Mouse (Mus musculus) heart, postnatal 0 days (tissue): ENCODE data around the gene Sh3gl1. TPM values are rescaled to one million over a fixed set of nuclear protein-coding genes. Genes with fewer than 3 reads are reported as not detected.

Experiments
- ATAC-seq: fragments of 200-750 bp; cut with Nextera tagmentation; 2 replicates; pipeline ENCODE4 v1.8.0; 2017; ENCODE audit warnings: low read depth, moderate number of reproducible peaks, moderate library complexity; ENCODE audit not compliant: insufficient read depth
- DNase-seq: peaks from one replicate; pipeline ENCODE4 v3.0.0-alpha.2; 2016; ENCODE audit warnings: low spot score
- H3K27ac ChIP-seq: fragments of 300-500 bp; sonication (generic); 2 replicates; pipeline ENCODE4 v1.5.1; 2014; ENCODE audit warnings: low read depth, mild to moderate bottlenecking
- H3K27me3 ChIP-seq: fragments of 300-500 bp; sonication (generic); 2 replicates; pipeline ENCODE4 v1.6.1; 2014; ENCODE audit warnings: low read length, mixed read lengths; ENCODE audit not compliant: control insufficient read depth, insufficient read depth
- H3K36me3 ChIP-seq: fragments of 300-500 bp; sonication (generic); replicated peaks from 2 replicates; pipeline ENCODE4 v1.6.1; 2014; ENCODE audit warnings: low read length, mixed read lengths; ENCODE audit not compliant: control insufficient read depth, insufficient read depth
- H3K4me1 ChIP-seq: fragments of 300-500 bp; sonication (generic); 2 replicates; pipeline ENCODE4 v1.6.1; 2014; ENCODE audit warnings: antibody characterized with exemption; ENCODE audit not compliant: control insufficient read depth, insufficient read depth
- H3K4me2 ChIP-seq: fragments of 300-500 bp; sonication (generic); 2 replicates; pipeline ENCODE4 v1.6.1; 2014; ENCODE audit warnings: low read depth, mild to moderate bottlenecking, low read length, moderate library complexity
- H3K4me3 ChIP-seq: fragments of 300-500 bp; sonication (generic); 2 replicates; pipeline ENCODE4 v1.5.1; 2014; ENCODE audit warnings: low read depth, low read length
- H3K9ac ChIP-seq: fragments of 300-500 bp; sonication (generic); replicated peaks from 2 replicates; pipeline ENCODE4 v1.6.1; 2014; ENCODE audit warnings: low read depth, low read length, mixed read lengths
- H3K9me3 ChIP-seq: fragments of 300-500 bp; sonication (generic); replicated peaks from 2 replicates; pipeline ENCODE4 v1.6.1; 2016; ENCODE audit warnings: low read length; ENCODE audit not compliant: control insufficient read depth
- CTCF ChIP-seq: IDR thresholded peaks from 2 replicates; pipeline ENCODE4 v1.5.1; 2016; ENCODE audit warnings: antibody characterized with exemption, control low read depth, low read depth
- EP300 ChIP-seq: IDR thresholded peaks from 2 replicates; pipeline ENCODE4 v1.6.1; 2016; ENCODE audit warnings: antibody characterized with exemption, low read depth
- WGBS: fragments of 180-500 bp; shearing (Covaris S2); extraction: QIAGEN DNeasy Blood & Tissue Kit; methylation state at CpG from one replicate; pipeline ENCODE4 v1.1.7; 2014; 5-methylcytosine and 5-hydroxymethylcytosine counted together
- polyA plus RNA-seq: library from polyadenylated mRNA; unstranded; fragments of >200 nt; fragmentation: Nextera tagmentation; extraction: Ambion mirVana; gene quantifications from 2 replicates; pipeline ENCODE4 v1.2.1, GENCODE M21; 2015
- total RNA-seq: library from RNA; depleted of rRNA; stranded (reverse); fragments of >200 nt; gene quantifications from 2 replicates; pipeline ENCODE4 v1.2.3, GENCODE M21; 2014; ENCODE audit warnings: low replicate concordance

Sh3gl1 gene
- total and polyA plus RNA-seq, 2 experiments from 2014 or later: 43.5 to 45.8 TPM

GRCm38 (mm10) chr17:55990278-55990898, 46.0 kb downstream of the Sh3gl1 start:
- no peak overlapping the region for H3K9ac ChIP-seq
- H3K9me3 ChIP-seq: no peaks in the 10 kb centered on the region
- no peak overlapping the region for H3K27ac ChIP-seq
- TF ChIP-seq CTCF: no peak
- no peak for TF ChIP-seq EP300
- DNase-seq (no peak), ATAC-seq (no peak)
- H3K27me3 ChIP-seq: peaks cover 19% of the 10 kb centered on the region
- 73% methylated on average over 8 of the region's 8 CpGs for WGBS
- no peaks in the 10 kb centered on the region for H3K4me1 ChIP-seq
- no peaks in the 10 kb centered on the region for H3K36me3 ChIP-seq
- H3K4me2 ChIP-seq: no peak overlapping the region
- no peak overlapping the region for H3K4me3 ChIP-seq

GRCm38 (mm10) chr17:55986030-55986961, 50.1 kb downstream of the Sh3gl1 start, which contains the start of gene Fsd1:
TSS of gene Fsd1 (plus strand) at chr17:55986509.
- DNase-seq: no peak
- Histone ChIP-seq H3K27ac (no peak within 1 kb of the TSS), H3K4me2 (peak within 1 kb of the TSS; percentile 45), H3K27me3 (peaks cover 19% of the 10 kb centered on the region), H3K36me3 (no peaks in the 10 kb centered on the region), H3K4me1 (no peaks in the 10 kb centered on the region), H3K9ac (no peak within 1 kb of the TSS), H3K4me3 (no peak within 1 kb of the TSS), H3K9me3 (no peaks in the 10 kb centered on the region)
- no peak for TF ChIP-seq CTCF
- TF ChIP-seq EP300: no peak
- 12% methylated on average over 26 of the region's 35 CpGs for WGBS
- peak; percentile 40; the same call in 1 of the 2 replicates for ATAC-seq

GRCm38 (mm10) chr17:55977301-55977700, 59.1 kb downstream of the Sh3gl1 start:
- no peak for DNase-seq
- WGBS: 61% methylated on average over 3 of the region's 3 CpGs

DNA sequence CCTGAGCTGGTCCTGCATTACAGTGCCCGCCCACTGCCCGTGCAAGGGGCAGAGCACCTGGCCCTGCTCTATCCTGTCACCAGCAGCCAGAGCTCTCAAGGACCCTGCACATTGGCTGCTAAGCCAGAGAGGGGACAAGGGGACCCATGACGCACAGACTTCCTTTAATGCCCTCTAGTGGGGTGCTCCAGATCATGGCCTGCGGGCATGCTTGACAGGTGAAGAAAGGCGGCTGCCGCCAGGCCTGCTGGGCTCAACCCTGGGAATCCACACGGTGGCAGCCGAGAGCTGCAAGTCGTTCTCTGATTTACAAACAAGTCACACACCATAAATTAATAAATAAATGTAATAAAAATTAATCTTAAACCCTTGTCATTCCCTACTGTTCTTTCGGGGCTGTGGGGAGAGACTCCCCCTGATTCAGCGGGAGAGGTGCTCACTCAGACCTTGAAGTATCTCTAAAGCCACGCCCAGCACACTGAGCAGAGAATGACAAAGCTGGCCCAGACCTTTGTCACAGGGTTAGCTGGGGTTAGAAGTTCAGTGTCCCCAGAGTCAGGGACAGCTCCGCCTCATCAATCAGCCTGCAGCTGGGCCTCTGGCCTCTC, 60.1 kb downstream of the Sh3gl1 start:
- DNase-seq (peak; percentile 74), ATAC-seq (peak; percentile 76)
- no peak for TF ChIP-seq EP300
- peak; percentile 82 for TF ChIP-seq CTCF
- Histone ChIP-seq H3K4me3 (no peak overlapping the region), H3K4me1 (no peaks in the 10 kb centered on the region), H3K9me3 (no peaks in the 10 kb centered on the region), H3K9ac (no peak overlapping the region), H3K36me3 (no peaks in the 10 kb centered on the region), H3K27me3 (peaks cover 5% of the 10 kb centered on the region; the same call in 1 of the 2 replicates), H3K4me2 (no peak overlapping the region), H3K27ac (no peak overlapping the region)
- 16% methylated on average over 13 of the region's 13 CpGs for WGBS

More at GRCm38 (mm10) chr17:55977301-55977700, 59.1 kb downstream of the Sh3gl1 start:
- no peaks in the 10 kb centered on the region for H3K4me1 ChIP-seq
- H3K27me3 ChIP-seq: no peaks in the 10 kb centered on the region
- H3K4me3 ChIP-seq: no peak overlapping the region
- H3K9me3 ChIP-seq: no peaks in the 10 kb centered on the region
- no peak for ATAC-seq
- H3K36me3 ChIP-seq: no peaks in the 10 kb centered on the region
- no peak overlapping the region for H3K27ac ChIP-seq
- no peak overlapping the region for H3K4me2 ChIP-seq
- H3K9ac ChIP-seq: no peak overlapping the region
- no peak for TF ChIP-seq CTCF
- TF ChIP-seq EP300: no peak

- H3K9ac ChIP-seq: 0 out of 2 replicates have a peak overlapping the region, but pooled peaks have one; percentile 18
- ATAC-seq (no peak), DNase-seq (no peak)
- peaks cover 14% of the 10 kb centered on the region for H3K36me3 ChIP-seq
- H3K27me3 ChIP-seq: peaks cover 15% of the 10 kb centered on the region
- H3K4me3 ChIP-seq: no peak overlapping the region
- WGBS: 37% methylated on average over 22 of the region's 22 CpGs
- TF ChIP-seq CTCF: no peak
- no peak for TF ChIP-seq EP300
- H3K4me1 ChIP-seq: peaks cover 11% of the 10 kb centered on the region; the same call in 1 of the 2 replicates
- H3K4me2 ChIP-seq: no peak overlapping the region
- H3K27ac ChIP-seq: no peak overlapping the region
- H3K9me3 ChIP-seq: no peaks in the 10 kb centered on the region
Observed at GRCm38 (mm10) chr17:55971453-55971852, 65.0 kb downstream of the Sh3gl1 start.
